Mouse (Mus musculus): ENCODE measurements at regions not wholly inside any gene's neighbourhood (a gene's known extent, or its start where the extent isn't known, plus 50 kb on each side); places are given as distances from the start of the nearest gene placed in this dataset.

- DNase-seq = no peak
Observed at GRCm38 (mm10) chr13:47768963-47769527, 492.0 kb upstream of the Id4 start.

GRCm38 (mm10) chr13:47777206-47778099, 483.6 kb upstream of the Id4 start:
- DNase-seq = no peak

GRCm38 (mm10) chr13:47778218-47779009, 482.6 kb upstream of the Id4 start:
- DNase-seq = no peak

- no peak for DNase-seq
Observed at GRCm38 (mm10) chr13:47784406-47784805, 476.6 kb upstream of the Id4 start.

GRCm38 (mm10) chr13:47797859-47798258, 463.2 kb upstream of the Id4 start:
- no peak for DNase-seq

GRCm38 (mm10) chr13:47811711-47812415, 449.2 kb upstream of the Id4 start:
- DNase-seq = no peak

- no peak for DNase-seq
Observed at GRCm38 (mm10) chr13:47818924-47819564, 442.0 kb upstream of the Id4 start.

GRCm38 (mm10) chr13:47836491-47836890, 424.5 kb upstream of the Id4 start:
- peak; percentile 66 for DNase-seq

GRCm38 (mm10) chr13:47842418-47842817, 418.6 kb upstream of the Id4 start:
- DNase-seq = peak; percentile 17

GRCm38 (mm10) chr13:47843011-47843410, 418.0 kb upstream of the Id4 start:
- no peak for DNase-seq

GRCm38 (mm10) chr13:47843541-47844267, 417.3 kb upstream of the Id4 start:
- no peak for DNase-seq

GRCm38 (mm10) chr13:47846713-47847112, 414.3 kb upstream of the Id4 start:
- no peak for DNase-seq

- peak; percentile 29 for DNase-seq
Observed at GRCm38 (mm10) chr13:47848371-47849188, 412.4 kb upstream of the Id4 start.

GRCm38 (mm10) chr13:47855422-47856108, 405.5 kb upstream of the Id4 start:
- no peak for DNase-seq

- DNase-seq = no peak
Observed at GRCm38 (mm10) chr13:47858946-47859345, 402.1 kb upstream of the Id4 start.

GRCm38 (mm10) chr13:47860316-47860715, 400.7 kb upstream of the Id4 start:
- DNase-seq = no peak

GRCm38 (mm10) chr13:47862896-47863295, 398.1 kb upstream of the Id4 start:
- DNase-seq = no peak

- no peak for DNase-seq
Observed at GRCm38 (mm10) chr13:47868656-47869055, 392.4 kb upstream of the Id4 start.

- no peak for DNase-seq
Observed at GRCm38 (mm10) chr13:47869670-47870532, 391.1 kb upstream of the Id4 start.

Measured in right cerebral cortex, postnatal 14 days (tissue).